Comparison of ENCODE assay signal across 15 mouse cellular contexts in genomic region chr3:146283732-146284361, GRCm38 (mm10).
"Had no signal": no experiment of that assay in that cellular context is flagged by ENCODE, and none has a peak within 500 bp of the region (broad histone marks: within the 10 kb centered on the region; RNA-seq: fewer than 3 reads in every experiment).

No protein-coding gene starts in this region.

- DNase-seq: kidney, adult 8-10 months; kidney, postnatal 25 days; layer of hippocampus, adult 9-11 months; layer of hippocampus, postnatal 36 days; liver; liver, embryonic 13.5 days; liver, postnatal 0 days; right cerebral cortex, postnatal 14 days; thymus, postnatal 14 days had no signal

- H3K4me2 ChIP-seq: limb, embryonic 12.5 days; liver, embryonic 13.5 days; lung, embryonic 15.5 days; midbrain, embryonic 12.5 days; stomach, embryonic 15.5 days had no signal

- H3K9ac ChIP-seq: limb, embryonic 12.5 days; liver, embryonic 13.5 days; liver, postnatal 0 days; lung, embryonic 15.5 days; midbrain, embryonic 12.5 days; stomach, embryonic 15.5 days had no signal

- H3K36me3 ChIP-seq: limb, embryonic 12.5 days; liver, embryonic 13.5 days; lung, embryonic 15.5 days; midbrain, embryonic 12.5 days; stomach, embryonic 15.5 days had no signal

- H3K9me3 ChIP-seq: limb, embryonic 12.5 days; liver, embryonic 13.5 days; lung, embryonic 15.5 days; megakaryocyte, embryonic 14.5 days; midbrain, embryonic 12.5 days; stomach, embryonic 15.5 days had no signal

- H3K27me3 ChIP-seq: limb, embryonic 12.5 days; liver, embryonic 13.5 days; lung, embryonic 15.5 days; midbrain, embryonic 12.5 days; stomach, embryonic 15.5 days had no signal

- H3K4me1 ChIP-seq: limb, embryonic 12.5 days; liver, embryonic 13.5 days; lung, embryonic 15.5 days; megakaryocyte, embryonic 14.5 days; midbrain, embryonic 12.5 days; stomach, embryonic 15.5 days had no signal

- ATAC-seq: liver, postnatal 0 days had no signal

- H3K27ac ChIP-seq: limb, embryonic 12.5 days; liver, embryonic 13.5 days; lung, embryonic 15.5 days; macrophage; midbrain, embryonic 12.5 days; stomach, embryonic 15.5 days had no signal

- H3K4me3 ChIP-seq: limb, embryonic 12.5 days; liver, embryonic 13.5 days; lung, embryonic 15.5 days; midbrain, embryonic 12.5 days; stomach, embryonic 15.5 days had no signal
